Mouse (Mus musculus): ENCODE measurements around the gene Naa15. TPM values are rescaled to one million over a fixed set of nuclear protein-coding genes. Genes with fewer than 3 reads are reported as not detected.

Naa15 gene
- polyA plus RNA-seq, 1 experiment from 2014 or later, result 45.9 TPM

Other genes starting within 250 kb of the Naa15 start
- 31.1 and 35.6 TPM in 2 replicates for gene Noct, start 190.7 kb upstream of the Naa15 start, polyA plus RNA-seq (2015; fragmentation: Nextera tagmentation; extraction: Ambion mirVana)
- gene Elf2, start 74.5 kb upstream of the Naa15 start, polyA plus RNA-seq (2015; fragmentation: Nextera tagmentation; extraction: Ambion mirVana), result 34.2 and 35.7 TPM in 2 replicates
- gene Mgarp, start 18.4 kb upstream of the Naa15 start, polyA plus RNA-seq (2015; fragmentation: Nextera tagmentation; extraction: Ambion mirVana), result 2.0 and 2.5 TPM in 2 replicates
- 733 and 815 TPM in 2 replicates for gene Ndufc1, start 6.2 kb upstream of the Naa15 start, polyA plus RNA-seq (2015; fragmentation: Nextera tagmentation; extraction: Ambion mirVana)
- gene Rab33b, start 68.8 kb downstream of the Naa15 start, polyA plus RNA-seq (2015; fragmentation: Nextera tagmentation; extraction: Ambion mirVana), result 26.7 and 31.5 TPM in 2 replicates
- gene Setd7, start 145.7 kb downstream of the Naa15 start, polyA plus RNA-seq (2015; fragmentation: Nextera tagmentation; extraction: Ambion mirVana), result 2.6 and 2.9 TPM in 2 replicates
- 0.36 and 0.59 TPM in 2 replicates for gene Mgst2, start 245.2 kb downstream of the Naa15 start, polyA plus RNA-seq (2015; fragmentation: Nextera tagmentation; extraction: Ambion mirVana)